Mouse (Mus musculus) hindbrain, embryonic 11.5 days (tissue): Measurements from ENCODE around the gene Dag1. TPM values are rescaled to one million over a fixed set of nuclear protein-coding genes. Genes with fewer than 3 reads are reported as not detected.
"Not testable (repeated sequence)": the region's sequence is repeated elsewhere in the genome, so short reads cannot be mapped to it uniquely, and the experiment has no call there.

Source experiments
- ATAC-seq: fragments of 200-750 bp; cut with Nextera tagmentation; 2 replicates; pipeline ENCODE4 v1.8.0; 2017; ENCODE audit warnings: mild to moderate bottlenecking, moderate TSS enrichment, moderate library complexity; ENCODE audit not compliant: low FRiP score
- DNase-seq: peaks from one replicate; pipeline ENCODE4 v3.0.0-alpha.2; 2015; ENCODE audit warnings: low spot score
- H3K27ac ChIP-seq: fragments of 300-500 bp; sonication (generic); 2 replicates; pipeline ENCODE4 v1.5.1; 2014; ENCODE audit warnings: mild to moderate bottlenecking, low read depth, low read length
- H3K27me3 ChIP-seq: fragments of 300-500 bp; sonication (generic); 2 replicates; pipeline ENCODE4 v1.6.1; 2014; ENCODE audit warnings: mild to moderate bottlenecking, low read length, moderate library complexity, mixed read lengths; ENCODE audit not compliant: control insufficient read depth, insufficient read depth
- H3K36me3 ChIP-seq: fragments of 300-500 bp; sonication (generic); 2 replicates; pipeline ENCODE4 v1.6.1; 2014; ENCODE audit warnings: mild to moderate bottlenecking, low read length, moderate library complexity, mixed read lengths; ENCODE audit not compliant: control insufficient read depth, insufficient read depth
- H3K4me1 ChIP-seq: fragments of 300-500 bp; sonication (generic); replicated peaks from 2 replicates; pipeline ENCODE4 v1.6.1; 2014; ENCODE audit warnings: low read length, mixed read lengths; ENCODE audit not compliant: control insufficient read depth, insufficient read depth
- H3K4me2 ChIP-seq: fragments of 300-500 bp; sonication (generic); replicated peaks from 2 replicates; pipeline ENCODE4 v1.6.1; 2014; ENCODE audit warnings: mild to moderate bottlenecking, low read depth, low read length
- H3K4me3 ChIP-seq: fragments of 300-500 bp; sonication (generic); 2 replicates; pipeline ENCODE4 v1.5.1; 2014; ENCODE audit warnings: low read depth, low read length
- H3K9ac ChIP-seq: fragments of 300-500 bp; sonication (generic); 2 replicates; pipeline ENCODE4 v1.6.1; 2014; ENCODE audit warnings: low read depth, low read length
- H3K9me3 ChIP-seq: fragments of 300-500 bp; sonication (generic); 2 replicates; pipeline ENCODE4 v1.6.1; 2016; ENCODE audit warnings: low read length; ENCODE audit not compliant: control insufficient read depth
- whole genome bisulfite sequencing: fragments of 180-500 bp; shearing (Covaris S2); extraction: QIAGEN DNeasy Blood & Tissue Kit; methylation state at CpG from one replicate; pipeline ENCODE4 v1.1.7; 2014; 5-methylcytosine and 5-hydroxymethylcytosine counted together
- polyA plus RNA-seq: library from polyadenylated mRNA; unstranded; fragments of >200 nt; fragmentation: Nextera tagmentation; extraction: Ambion mirVana; gene quantifications from 2 replicates; pipeline ENCODE4 v1.2.1, GENCODE M21; 2014

Dag1 gene
- polyA plus RNA-seq, 1 experiment from 2014 or later = 51.0 TPM

DNA sequence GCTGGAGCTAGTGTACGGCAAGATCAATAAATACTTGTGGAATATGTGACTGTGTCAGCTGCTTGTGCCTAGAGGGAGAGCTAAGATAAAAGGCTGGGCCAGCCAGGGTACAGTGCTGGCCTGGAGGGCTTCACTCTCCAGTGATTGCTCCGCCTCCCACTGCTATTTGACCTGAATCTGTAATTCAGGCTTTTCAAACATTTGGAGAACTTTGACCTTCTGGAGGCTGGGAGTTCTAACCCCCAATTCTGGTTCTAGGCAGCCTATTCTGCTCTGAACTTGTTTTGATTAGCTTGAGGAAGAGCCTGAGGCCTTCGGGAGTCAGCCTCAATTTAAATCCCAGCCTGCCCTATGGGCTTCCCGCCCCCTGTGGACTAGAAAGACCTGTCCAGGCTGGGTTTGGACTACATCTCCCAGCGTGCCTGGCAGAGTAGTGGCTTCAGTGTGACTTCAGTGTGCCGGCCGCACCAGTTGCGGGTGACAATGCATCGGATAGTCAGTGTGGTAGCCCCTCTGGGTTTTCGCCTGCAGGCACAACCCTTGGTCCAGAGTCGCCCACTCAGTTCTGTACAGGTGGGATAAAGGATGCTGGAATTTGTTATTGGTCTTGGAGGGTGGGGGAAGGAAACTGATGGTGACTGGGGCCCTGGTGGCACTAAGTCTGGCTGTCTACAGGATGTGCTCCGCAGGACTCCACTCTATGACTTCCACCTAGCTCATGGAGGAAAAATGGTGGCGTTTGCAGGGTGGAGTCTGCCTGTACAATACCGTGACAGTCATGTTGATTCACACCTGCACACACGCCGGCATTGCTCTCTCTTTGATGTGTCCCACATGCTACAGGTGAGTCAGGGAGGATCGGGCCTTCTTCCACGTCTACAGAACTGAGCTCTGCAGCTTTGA lies 32.9 kb upstream of the Dag1 start, which contains the start of gene Amt:
TSS of gene Amt (plus strand) at position 401 of the 903 bp plus-strand sequence.
- peaks cover 8% of the 10 kb centered on the region; the same call in 1 of the 2 replicates for H3K4me1 ChIP-seq
- peak within 1 kb of the TSS; percentile 51 for H3K9ac ChIP-seq
- DNase-seq (peak; percentile 77), ATAC-seq (peak; percentile 85)
- H3K9me3 ChIP-seq = no peaks in the 10 kb centered on the region
- peak within 1 kb of the TSS; percentile 27 for H3K4me3 ChIP-seq
- no peaks in the 10 kb centered on the region for H3K36me3 ChIP-seq
- WGBS = 23% methylated on average over 18 of the region's 18 CpGs
- peak within 1 kb of the TSS; percentile 43; the same call in 1 of the 2 replicates for H3K27ac ChIP-seq
- H3K4me2 ChIP-seq = peak within 1 kb of the TSS; percentile 43
- no peaks in the 10 kb centered on the region for H3K27me3 ChIP-seq

DNA sequence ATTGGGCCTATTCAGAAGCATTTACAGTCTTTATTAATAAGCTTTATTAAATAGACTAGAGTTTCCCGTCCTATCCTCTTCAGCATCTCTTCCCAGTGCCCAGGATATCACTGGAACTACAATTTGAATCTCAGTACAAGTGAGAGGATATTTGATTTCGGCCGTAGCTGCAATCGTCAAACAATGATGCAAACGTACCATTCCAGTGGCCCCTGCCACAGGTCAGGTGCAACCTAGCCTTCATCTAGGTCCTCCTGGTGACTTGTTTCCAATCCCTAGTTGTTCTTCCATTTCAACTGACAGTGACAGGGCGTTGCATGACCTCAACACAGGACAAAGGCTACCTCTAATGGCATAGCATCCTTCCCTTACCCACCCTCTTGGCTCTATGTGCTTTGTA lies 27.0 kb upstream of the Dag1 start:
- peak overlapping the region; percentile 53 for H3K9ac ChIP-seq
- ATAC-seq = peak; percentile 4; the same call in 1 of the 2 replicates
- DNase-seq = peak; percentile 22
- H3K36me3 ChIP-seq = no peaks in the 10 kb centered on the region
- peak overlapping the region; percentile 43 for H3K4me2 ChIP-seq
- no peaks in the 10 kb centered on the region for H3K27me3 ChIP-seq
- H3K4me3 ChIP-seq = peak overlapping the region; percentile 46
- no peaks in the 10 kb centered on the region for H3K9me3 ChIP-seq
- H3K27ac ChIP-seq = no peak overlapping the region
- WGBS = 56% methylated on average over 6 of the region's 6 CpGs
- H3K4me1 ChIP-seq = 0 out of 2 replicates have a peak, but pooled peaks cover 2% of the 10 kb centered on the region

DNA sequence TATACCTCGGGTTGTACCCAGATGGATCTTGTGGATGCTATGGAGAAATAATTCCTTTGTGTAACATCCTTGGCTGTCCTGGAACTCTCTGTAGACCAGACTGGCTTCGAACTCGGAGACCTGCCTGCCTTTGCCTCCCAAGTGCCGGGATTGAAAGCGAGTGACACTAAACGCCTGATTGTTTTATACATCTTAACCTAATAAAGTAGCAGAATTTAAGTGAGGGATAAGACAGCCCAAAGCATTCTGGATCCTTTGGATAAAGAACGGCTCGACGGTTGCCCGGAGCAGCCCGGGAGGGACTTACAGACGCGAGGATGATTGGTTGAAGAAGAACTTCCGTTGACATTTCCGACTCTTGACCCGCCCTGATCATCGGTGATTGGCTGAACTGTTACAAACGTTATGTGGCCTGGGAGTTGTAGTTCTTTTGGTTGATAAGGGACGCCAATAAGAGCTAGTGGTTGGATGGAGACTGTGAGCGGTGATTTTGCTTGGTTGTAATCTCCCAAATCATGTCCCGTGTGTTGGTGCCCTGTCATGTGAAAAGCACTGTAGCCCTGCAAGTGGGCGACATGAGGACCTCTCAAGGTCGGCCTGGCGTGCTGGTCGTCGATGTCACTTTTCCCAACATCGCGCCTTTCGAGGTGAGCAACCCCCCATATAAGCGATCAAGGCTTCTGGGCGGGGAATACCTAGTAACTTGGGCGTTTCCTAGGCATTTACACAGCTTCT lies 26.4 kb upstream of the Dag1 start, which contains the start of gene Nicn1:
TSS of gene Nicn1 (plus strand) at position 414 of the 735 bp plus-strand sequence.
- Histone ChIP-seq H3K4me2 (peak within 1 kb of the TSS; percentile 43), H3K9ac (peak within 1 kb of the TSS; percentile 61), H3K27ac (peak within 1 kb of the TSS; percentile 73), H3K36me3 (no peaks in the 10 kb centered on the region), H3K27me3 (no peaks in the 10 kb centered on the region), H3K9me3 (no peaks in the 10 kb centered on the region), H3K4me3 (peak within 1 kb of the TSS; percentile 46), H3K4me1 (0 out of 2 replicates have a peak, but pooled peaks cover 2% of the 10 kb centered on the region)
- ATAC-seq (peak; percentile 97), DNase-seq (peak; percentile 91)
- WGBS = under 1% methylated on average over 32 of the region's 32 CpGs

DNA sequence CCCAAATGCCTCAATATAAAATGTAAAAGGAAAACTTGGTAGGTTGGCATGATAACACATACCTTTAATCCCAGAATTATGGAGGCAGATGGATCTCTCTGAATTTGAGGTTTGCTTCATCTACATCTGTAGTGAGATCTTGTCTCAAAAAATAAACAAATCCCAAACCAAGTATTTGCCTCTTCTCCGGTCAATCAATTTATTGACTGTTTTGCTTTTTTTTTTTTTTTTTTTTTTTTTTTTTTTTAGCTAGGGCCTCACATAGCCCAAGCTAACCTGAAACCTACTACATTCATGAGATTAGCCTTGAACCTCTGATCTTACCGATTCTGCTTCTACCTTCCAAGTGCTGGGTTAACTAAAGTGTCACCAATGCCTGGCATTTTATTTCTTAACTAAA lies 25.6 kb upstream of the Dag1 start:
- Histone ChIP-seq H3K4me1 (0 out of 2 replicates have a peak, but pooled peaks cover 2% of the 10 kb centered on the region), H3K27ac (0 out of 2 replicates have a peak overlapping the region, but pooled peaks have one; percentile 73), H3K9me3 (no peaks in the 10 kb centered on the region), H3K4me3 (peak overlapping the region; percentile 46), H3K27me3 (no peaks in the 10 kb centered on the region), H3K9ac (peak overlapping the region; percentile 61), H3K36me3 (no peaks in the 10 kb centered on the region), H3K4me2 (peak overlapping the region; percentile 36)
- 63% methylated on average over 2 of the region's 2 CpGs for WGBS
- DNase-seq = no peak
- ATAC-seq = no peak

DNA sequence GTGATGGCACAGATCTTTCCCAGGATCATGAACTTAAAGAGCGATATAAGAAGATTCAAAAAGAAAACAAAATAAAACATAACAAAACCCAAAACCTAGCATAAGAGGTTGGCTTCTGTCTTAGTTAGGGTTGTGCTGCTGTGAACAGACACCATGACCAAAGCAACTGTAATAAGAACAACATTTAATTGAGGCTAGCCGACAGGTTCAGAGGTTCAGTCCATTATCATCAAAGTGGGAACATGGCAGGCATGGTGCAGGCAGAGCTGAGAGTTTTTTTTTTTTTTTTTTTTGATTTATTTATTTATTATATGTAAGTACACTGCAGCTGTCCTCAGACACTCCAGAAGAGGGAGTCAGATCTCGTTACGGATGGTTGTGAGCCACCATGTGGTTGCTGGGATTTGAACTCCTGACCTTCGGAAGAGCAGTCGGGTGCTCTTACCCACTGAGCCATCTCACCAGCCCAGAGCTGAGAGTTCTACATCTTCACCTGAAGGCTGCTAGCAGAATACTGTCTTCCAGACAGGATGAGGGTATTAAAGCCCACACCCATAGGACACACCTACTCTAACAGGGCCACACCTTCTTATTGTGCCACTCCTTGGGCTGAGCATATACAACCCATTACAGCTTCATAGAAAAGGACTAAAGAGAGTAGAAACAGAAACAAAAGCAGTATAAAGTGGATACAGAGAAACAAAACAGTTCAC lies 23.9 kb upstream of the Dag1 start:
- not testable (repeated sequence) for H3K9me3 ChIP-seq, H3K4me1 ChIP-seq, ATAC-seq, DNase-seq, H3K4me3 ChIP-seq, H3K9ac ChIP-seq, H3K27me3 ChIP-seq, H3K4me2 ChIP-seq, H3K36me3 ChIP-seq, H3K27ac ChIP-seq
- WGBS = 87% methylated on average over 3 of the region's 6 CpGs

DNA sequence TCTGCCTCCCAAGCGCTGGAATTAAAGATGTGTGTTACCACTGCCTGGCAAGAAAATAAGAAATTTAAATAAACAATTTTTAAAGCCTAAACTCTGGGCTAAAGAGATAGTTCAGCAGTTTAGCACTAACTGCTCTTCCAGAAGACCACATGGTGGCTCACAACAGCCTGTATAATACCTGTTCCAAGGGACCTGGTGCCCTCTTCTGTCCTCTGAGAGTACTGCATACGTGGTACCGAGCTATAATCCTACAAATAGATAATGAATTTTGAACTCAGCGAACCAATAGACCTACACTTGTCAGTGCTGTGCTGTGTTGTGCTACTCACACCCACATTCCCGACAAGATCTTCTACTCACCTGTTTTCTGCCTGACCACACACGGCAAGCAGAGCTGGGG lies 20.7 kb upstream of the Dag1 start:
- WGBS = 14% methylated on average over 6 of the region's 6 CpGs
- peak; percentile 82 for DNase-seq

DNA sequence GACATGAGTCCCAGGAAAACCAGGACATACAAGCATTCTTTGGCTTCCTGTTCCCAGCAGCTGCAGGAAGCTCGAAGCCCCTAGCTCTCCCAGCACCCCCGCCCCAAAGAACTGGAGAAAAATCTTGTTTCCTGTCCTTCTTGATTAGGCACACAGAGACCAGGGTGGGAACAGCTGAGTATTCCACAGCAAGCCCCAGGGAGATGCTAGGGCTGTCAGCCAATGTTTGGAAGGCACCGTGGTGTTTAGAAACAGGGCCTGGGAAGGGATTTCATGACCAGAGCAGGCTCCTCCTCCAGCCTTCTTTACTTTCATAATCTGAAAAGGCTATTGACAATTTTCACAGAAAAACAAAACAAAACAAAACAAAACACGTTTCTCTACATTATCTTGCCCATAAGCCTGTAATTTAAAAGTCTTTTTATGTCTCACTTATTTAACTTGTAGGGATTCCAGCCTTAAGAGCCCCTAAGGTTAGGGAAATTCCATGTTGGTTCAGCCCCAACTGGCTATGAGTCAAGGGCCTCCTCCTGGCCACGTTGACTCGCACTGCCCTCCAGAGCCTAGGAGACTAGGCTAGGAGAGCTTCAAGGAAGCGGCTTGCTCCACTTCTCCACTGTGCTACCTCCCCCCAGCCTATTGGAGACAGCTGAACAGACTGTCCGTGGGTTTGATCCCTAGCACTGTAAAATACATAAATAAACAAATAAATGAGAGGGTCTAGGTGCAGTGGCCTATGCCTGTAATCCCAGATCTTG lies 16.5 kb upstream of the Dag1 start:
- no peaks in the 10 kb centered on the region for H3K9me3 ChIP-seq
- H3K36me3 ChIP-seq = no peaks in the 10 kb centered on the region
- ATAC-seq = no peak
- no peaks in the 10 kb centered on the region for H3K4me1 ChIP-seq
- H3K4me3 ChIP-seq = no peak overlapping the region
- H3K4me2 ChIP-seq = no peak overlapping the region
- no peak overlapping the region for H3K9ac ChIP-seq
- H3K27me3 ChIP-seq = no peaks in the 10 kb centered on the region
- 53% methylated on average over 8 of the region's 8 CpGs for whole genome bisulfite sequencing
- H3K27ac ChIP-seq = no peak overlapping the region
- DNase-seq = no peak

More for the DNA sequence above, 20.7 kb upstream of the Dag1 start:
- Histone ChIP-seq H3K9me3 (no peaks in the 10 kb centered on the region), H3K9ac (no peak overlapping the region), H3K4me2 (no peak overlapping the region), H3K27ac (no peak overlapping the region), H3K4me1 (no peaks in the 10 kb centered on the region), H3K27me3 (no peaks in the 10 kb centered on the region), H3K36me3 (no peaks in the 10 kb centered on the region), H3K4me3 (no peak overlapping the region)
- 0 out of 2 replicates have a peak, but pooled peaks have one; percentile 47 for ATAC-seq
